Mouse (Mus musculus) kidney, postnatal 4 days (tissue): ENCODE measurements around the gene Gm49322.

Source experiments
- DNase-seq, 2 experiments: peaks; one replicate each; pipeline ENCODE4 v3.0.0; 2021; ENCODE audit warnings: mixed read lengths in 2 of 2

The Gm49322 gene

GRCm38 (mm10) chr10:80656130-80656862, 50.5 kb downstream of the Gm49322 start:
- DNase-seq = peak; percentile 99

- DNase-seq = peak; percentile 44 to 60
Measured at GRCm38 (mm10) chr10:80656863-80657623, 51.2 kb downstream of the Gm49322 start, which contains the start of gene Btbd2. TSS of gene Btbd2 (minus strand) at chr10:80657071.

GRCm38 (mm10) chr10:80658194-80658840, 52.5 kb downstream of the Gm49322 start:
- DNase-seq = no peak

- DNase-seq = no peak
Measured at GRCm38 (mm10) chr10:80658841-80659202, 53.0 kb downstream of the Gm49322 start.

- peak; percentile 90 to 91 for DNase-seq
Measured at GRCm38 (mm10) chr10:80659213-80659612, 53.4 kb downstream of the Gm49322 start.

- DNase-seq = peak; percentile 84 to 87
Measured at GRCm38 (mm10) chr10:80661149-80661548, 55.3 kb downstream of the Gm49322 start.

- DNase-seq = no peak
Measured at GRCm38 (mm10) chr10:80663485-80664196, 57.8 kb downstream of the Gm49322 start.

- peak; percentile 78 to 88 for DNase-seq
Measured at GRCm38 (mm10) chr10:80664197-80665015, 58.6 kb downstream of the Gm49322 start.

- DNase-seq = peak; percentile 77 to 83
Measured at GRCm38 (mm10) chr10:80665016-80665380, 59.2 kb downstream of the Gm49322 start.
